In the genomic region with DNA sequence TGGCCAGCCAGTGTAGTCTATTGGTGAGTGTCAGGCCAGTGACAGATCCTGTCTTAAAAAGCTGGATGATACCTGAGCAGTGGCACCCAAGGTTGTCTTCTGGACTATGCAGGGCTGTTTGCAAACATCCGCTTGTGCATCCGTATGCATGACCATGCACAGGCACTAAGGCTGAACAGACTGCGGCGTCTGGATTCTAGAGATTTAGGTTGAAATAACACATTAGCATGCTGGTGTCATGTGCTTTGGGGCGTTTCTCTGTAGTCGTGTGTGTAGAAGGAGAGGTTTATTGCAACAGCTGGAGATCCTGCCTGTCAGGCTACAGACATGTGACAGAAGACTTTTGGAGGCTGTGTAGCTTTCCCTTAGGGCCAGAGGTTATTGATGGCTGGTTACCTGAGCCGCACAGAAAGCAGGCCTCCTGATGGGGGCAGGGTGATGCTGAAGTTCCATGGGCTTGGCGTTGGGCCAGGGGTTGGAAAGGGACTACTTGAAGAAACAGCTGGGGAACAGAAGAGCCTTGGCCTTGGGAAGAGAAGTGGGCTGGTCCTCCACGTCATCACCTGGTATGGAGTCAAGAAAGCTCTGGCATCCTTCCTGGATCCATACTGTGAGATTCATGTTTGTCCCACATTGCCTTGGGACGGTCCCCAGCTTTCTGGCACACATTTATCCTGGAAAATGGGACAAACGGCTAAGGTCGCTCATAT, we compare ENCODE assay signal across 9 mouse cellular contexts. TPM values are rescaled to one million over a fixed set of nuclear protein-coding genes. Genes with fewer than 3 reads are reported as not detected.
A peak's percentile ranks its signal among the peaks of the same experiment; 100 is the strongest.
DNase-seq lines count a peak whose midpoint lies in the region; ATAC-seq lines count a peak whose summit lies in the region.
"Had no signal": no experiment of that assay in that cellular context is flagged by ENCODE, and none has a peak within 500 bp of the region (broad histone marks: within the 10 kb centered on the region; RNA-seq: fewer than 3 reads in every experiment).

No protein-coding gene starts in this region.

- H3K9ac ChIP-seq in intestine, embryonic 15.5 days, result no peak overlapping the region
- no peak overlapping the region for H3K9ac ChIP-seq in midbrain, embryonic 16.5 days (ENCODE audit: low read depth, low read length)
- H3K9ac ChIP-seq: liver, embryonic 14.5 days had no signal

- H3K9me3 ChIP-seq in intestine, embryonic 15.5 days, result no peaks in the 10 kb centered on the region
- no peaks in the 10 kb centered on the region for H3K9me3 ChIP-seq in midbrain, embryonic 16.5 days (replicated peaks; ENCODE audit: control insufficient read depth, low read length, poor library complexity, severe bottlenecking)

- H3K4me3 ChIP-seq in intestine, embryonic 15.5 days (replicated peaks), result no peak overlapping the region
- H3K4me3 ChIP-seq in midbrain, embryonic 16.5 days (ENCODE audit: low read depth, low read length), result no peak overlapping the region

- H3K4me1 ChIP-seq in intestine, embryonic 15.5 days (replicated peaks), result peaks cover 6% of the 10 kb centered on the region
- no peaks in the 10 kb centered on the region for H3K4me1 ChIP-seq in midbrain, embryonic 16.5 days (ENCODE audit: control insufficient read depth, insufficient read depth, low read length)

- H3K27ac ChIP-seq in intestine, embryonic 15.5 days, result no peak overlapping the region
- H3K27ac ChIP-seq in midbrain, embryonic 16.5 days (ENCODE audit: low read length), result no peak overlapping the region
- H3K27ac ChIP-seq: liver, embryonic 14.5 days had no signal

- no peaks in the 10 kb centered on the region for H3K27me3 ChIP-seq in intestine, embryonic 15.5 days (replicated peaks)
- no peaks in the 10 kb centered on the region for H3K27me3 ChIP-seq in midbrain, embryonic 16.5 days (ENCODE audit: control insufficient read depth, insufficient read depth, low read depth, low read length)

- no peak overlapping the region for H3K4me2 ChIP-seq in intestine, embryonic 15.5 days (replicated peaks)
- no peak overlapping the region for H3K4me2 ChIP-seq in midbrain, embryonic 16.5 days (ENCODE audit: low read length)

- no peak for DNase-seq in frontal cortex, adult 2 months (ENCODE audit: extremely low spot score in 1 of 2, low spot score in 1 of 2)
- peak; percentile 52 for DNase-seq in right cerebral cortex, postnatal 14 days
- no peak for DNase-seq in right cerebral cortex, postnatal 36 days (ENCODE audit: low spot score in 2 of 2)
- DNase-seq in layer of hippocampus, postnatal 25 days (ENCODE audit: extremely low spot score in 1 of 2, low spot score in 1 of 2), result no peak
- DNase-seq in thymus, postnatal 14 days, result no peak

- ATAC-seq in frontal cortex, adult (ENCODE audit: low TSS enrichment), result peak; percentile 64
- peak; percentile 31; the same call in 1 of the 2 replicates for ATAC-seq in intestine, embryonic 15.5 days
- ATAC-seq in midbrain, embryonic 16.5 days, result peak; percentile 66

- 60% methylated on average over 12 of the region's 12 CpGs for WGBS in intestine, embryonic 15.5 days
- 72% methylated on average over 12 of the region's 12 CpGs for WGBS in midbrain, embryonic 16.5 days

- H3K36me3 ChIP-seq in intestine, embryonic 15.5 days, result no peaks in the 10 kb centered on the region
- no peaks in the 10 kb centered on the region for H3K36me3 ChIP-seq in midbrain, embryonic 16.5 days (ENCODE audit: control insufficient read depth, insufficient read depth, low read length)

RNA-seq across cellular contexts. Expression of a gene that starts 59.7 kb away (rescaled TPM):
- polyA plus RNA-seq in frontal cortex, adult 2 months (2012; rRNA removed), result 44.6 and 46.9 TPM in 2 replicates
- 15.3 and 17.7 TPM in 2 replicates for polyA plus RNA-seq in intestine, embryonic 15.5 days (2015; fragmentation: Nextera tagmentation; extraction: Ambion mirVana)
- 42.7 and 48.6 TPM in 2 replicates for polyA plus RNA-seq in midbrain, embryonic 16.5 days (2015; fragmentation: Nextera tagmentation; extraction: Ambion mirVana)
- 10 to 100 TPM; 34.5 to 35.2 TPM for total RNA-seq in layer of hippocampus, postnatal 25 days (2021)
